Mouse (Mus musculus): Measurements from ENCODE around the gene Baiap3.

Gene Baiap3

GRCm38 (mm10) chr17:25202401-25202800, 53.8 kb downstream of the Baiap3 start:
- DNase-seq: no peak
